Mouse (Mus musculus) megakaryocyte-erythroid progenitor cell, adult 5-6 weeks (primary cell): ENCODE data around the gene Hist3h2ba. TPM values are rescaled to one million over a fixed set of nuclear protein-coding genes. Genes with fewer than 3 reads are reported as not detected.

Experiments
- total RNA-seq, 2 experiments: library from RNA; stranded (forward) in 1 of 2; stranded (reverse) in 1 of 2; fragments of 200-1000, 215-1000 nt in 1 of 2; fragments of >200 nt in 1 of 2; fragmentation: Nextera tagmentation in 1 of 2; gene quantifications; 2 replicates each; pipeline ENCODE4 v1.2.3; 2014 to 2017

Gene Hist3h2ba
- total RNA-seq, 2 experiments from 2014 or later = 6.3 to 21.1 TPM

Other genes with a start within 250 kb of the Hist3h2ba start
- not detected in 2 replicates for gene Olfr319, start 249.8 kb upstream of the Hist3h2ba start, total RNA-seq (2014; fragmentation: Nextera tagmentation)
- gene Olfr319, start 249.8 kb upstream of the Hist3h2ba start, total RNA-seq (2017) = not detected in 2 replicates
- gene Olfr318, start 224.9 kb upstream of the Hist3h2ba start, total RNA-seq (2014; fragmentation: Nextera tagmentation) = not detected in 2 replicates
- gene Olfr318, start 224.9 kb upstream of the Hist3h2ba start, total RNA-seq (2017) = not detected in 2 replicates
- gene Olfr317, start 209.7 kb upstream of the Hist3h2ba start, total RNA-seq (2014; fragmentation: Nextera tagmentation) = not detected in 2 replicates
- gene Olfr317, start 209.7 kb upstream of the Hist3h2ba start, total RNA-seq (2017) = not detected in 2 replicates
- not detected in 2 replicates for gene Olfr316, start 196.2 kb upstream of the Hist3h2ba start, total RNA-seq (2014; fragmentation: Nextera tagmentation)
- not detected in 2 replicates for gene Olfr316, start 196.2 kb upstream of the Hist3h2ba start, total RNA-seq (2017)
- gene Olfr315, start 175.7 kb upstream of the Hist3h2ba start, total RNA-seq (2014; fragmentation: Nextera tagmentation) = not detected in 2 replicates
- not detected in 2 replicates for gene Olfr315, start 175.7 kb upstream of the Hist3h2ba start, total RNA-seq (2017)
- not detected in 2 replicates for gene Olfr314, start 166.0 kb upstream of the Hist3h2ba start, total RNA-seq (2014; fragmentation: Nextera tagmentation)
- not detected in 2 replicates for gene Olfr314, start 166.0 kb upstream of the Hist3h2ba start, total RNA-seq (2017)
- not detected in 2 replicates for gene Fam183b, start 147.0 kb upstream of the Hist3h2ba start, total RNA-seq (2014; fragmentation: Nextera tagmentation)
- gene Fam183b, start 147.0 kb upstream of the Hist3h2ba start, total RNA-seq (2017) = not detected in 2 replicates
- not detected in 2 replicates for gene Olfr313, start 133.9 kb upstream of the Hist3h2ba start, total RNA-seq (2014; fragmentation: Nextera tagmentation)
- not detected in 2 replicates for gene Olfr313, start 133.9 kb upstream of the Hist3h2ba start, total RNA-seq (2017)
- not detected in 2 replicates for gene Olfr312, start 119.7 kb upstream of the Hist3h2ba start, total RNA-seq (2014; fragmentation: Nextera tagmentation)
- not detected in 2 replicates for gene Olfr312, start 119.7 kb upstream of the Hist3h2ba start, total RNA-seq (2017)
- not detected in 2 replicates for gene Olfr311, start 109.7 kb upstream of the Hist3h2ba start, total RNA-seq (2014; fragmentation: Nextera tagmentation)
- not detected in 2 replicates for gene Olfr311, start 109.7 kb upstream of the Hist3h2ba start, total RNA-seq (2017)
- 3.4 and 6.6 TPM in 2 replicates for gene Gm12258, start 101.8 kb upstream of the Hist3h2ba start, total RNA-seq (2014; fragmentation: Nextera tagmentation)
- 0.75 and 7.4 TPM in 2 replicates for gene Gm12258, start 101.8 kb upstream of the Hist3h2ba start, total RNA-seq (2017)
- gene 2810021J22Rik, start 81.7 kb upstream of the Hist3h2ba start, total RNA-seq (2014; fragmentation: Nextera tagmentation) = 4.5 and 7.1 TPM in 2 replicates
- 3.5 and 4.9 TPM in 2 replicates for gene 2810021J22Rik, start 81.7 kb upstream of the Hist3h2ba start, total RNA-seq (2017)
- 19.2 and 24.5 TPM in 2 replicates for gene Zfp39, start 44.7 kb upstream of the Hist3h2ba start, total RNA-seq (2014; fragmentation: Nextera tagmentation)
- 18.3 and 20.5 TPM in 2 replicates for gene Zfp39, start 44.7 kb upstream of the Hist3h2ba start, total RNA-seq (2017)
- gene Btnl10, start 31.0 kb upstream of the Hist3h2ba start, total RNA-seq (2014; fragmentation: Nextera tagmentation) = 34.1 and 34.2 TPM in 2 replicates
- 11.5 and 18.8 TPM in 2 replicates for gene Btnl10, start 31.0 kb upstream of the Hist3h2ba start, total RNA-seq (2017)
- 115 and 146 TPM in 2 replicates for gene Rnf187, start 10.0 kb upstream of the Hist3h2ba start, total RNA-seq (2014; fragmentation: Nextera tagmentation)
- gene Rnf187, start 10.0 kb upstream of the Hist3h2ba start, total RNA-seq (2017) = 101 and 108 TPM in 2 replicates
- gene Hist3h2a, start 5.8 kb downstream of the Hist3h2ba start, total RNA-seq (2014; fragmentation: Nextera tagmentation) = 29.7 and 39.9 TPM in 2 replicates
- gene Hist3h2a, start 5.8 kb downstream of the Hist3h2ba start, total RNA-seq (2017) = 238 and 296 TPM in 2 replicates
- gene Trim17, start 5.8 kb downstream of the Hist3h2ba start, total RNA-seq (2014; fragmentation: Nextera tagmentation) = not detected in 2 replicates
- not detected in 2 replicates for gene Trim17, start 5.8 kb downstream of the Hist3h2ba start, total RNA-seq (2017)
- gene Trim11, start 29.2 kb downstream of the Hist3h2ba start, total RNA-seq (2014; fragmentation: Nextera tagmentation) = 22.7 and 28.2 TPM in 2 replicates
- 13.9 and 19.2 TPM in 2 replicates for gene Trim11, start 29.2 kb downstream of the Hist3h2ba start, total RNA-seq (2017)
- 0.37 and 0.52 TPM in 2 replicates for gene Obscn, start 187.5 kb downstream of the Hist3h2ba start, total RNA-seq (2014; fragmentation: Nextera tagmentation)
- under 0.01 and 0.23 TPM in 2 replicates for gene Obscn, start 187.5 kb downstream of the Hist3h2ba start, total RNA-seq (2017)
- 14.3 and 26.1 TPM in 2 replicates for gene Iba57, start 214.8 kb downstream of the Hist3h2ba start, total RNA-seq (2014; fragmentation: Nextera tagmentation)
- gene Iba57, start 214.8 kb downstream of the Hist3h2ba start, total RNA-seq (2017) = 11.2 and 11.9 TPM in 2 replicates
- gene Gjc2, start 234.3 kb downstream of the Hist3h2ba start, total RNA-seq (2014; fragmentation: Nextera tagmentation) = 0.55 TPM in 1 of 2 replicates, not detected in the other
- gene Gjc2, start 234.3 kb downstream of the Hist3h2ba start, total RNA-seq (2017) = not detected in 2 replicates
- 72.9 and 91.5 TPM in 2 replicates for gene Guk1, start 243.3 kb downstream of the Hist3h2ba start, total RNA-seq (2014; fragmentation: Nextera tagmentation)
- gene Guk1, start 243.3 kb downstream of the Hist3h2ba start, total RNA-seq (2017) = 52.0 and 72.3 TPM in 2 replicates